Mouse (Mus musculus): ENCODE results near the gene Gm13420.

- TF ChIP-seq CTCF (IDR thresholded peaks at IDR 0.05; ENCODE audit: borderline replicate concordance, extremely low read depth, insufficient read depth, insufficient read length) (no peak), POLR2A (IDR thresholded peaks at IDR 0.05; ENCODE audit: borderline replicate concordance, extremely low read depth, insufficient read depth, insufficient read length, poor library complexity, severe bottlenecking) (no peak)
Measured at GRCm38 (mm10) chr2:29703104-29704081, 48.1 kb downstream of the Gm13420 start.

Data from brain, embryonic 14.5 days (tissue).